Mouse (Mus musculus): ENCODE data around the gene Tbx6. TPM values are rescaled to one million over a fixed set of nuclear protein-coding genes. Genes with fewer than 3 reads are reported as not detected.
"Not testable (repeated sequence)": the region's sequence is repeated elsewhere in the genome, so short reads cannot be mapped to it uniquely, and the experiment has no call there.

The Tbx6 gene
- polyA plus RNA-seq, 1 experiment from 2014 or later: 0.50 TPM

DNA sequence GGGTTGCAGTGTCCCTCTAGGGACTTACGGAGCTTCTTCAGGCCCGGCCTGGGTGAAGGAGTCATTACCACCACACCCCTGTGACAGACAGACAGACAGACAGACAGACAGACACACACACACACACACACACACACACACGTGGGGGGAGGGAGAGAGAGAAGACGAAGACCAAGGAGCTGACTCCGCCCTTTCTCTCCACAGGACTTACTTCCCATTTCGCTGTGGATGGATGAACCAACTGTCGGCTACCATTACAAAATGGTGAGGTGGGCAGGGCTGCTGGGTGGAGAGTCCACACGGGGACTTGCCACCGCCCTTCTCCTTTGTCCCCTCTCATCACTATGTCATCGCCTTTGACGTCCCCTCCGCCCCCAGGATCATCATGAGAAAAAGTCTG is 10.5 kb upstream of the Tbx6 start:
- no peak for ATAC-seq (ENCODE audit: insufficient read depth)
- Histone ChIP-seq H3K9me3 (replicated peaks) (no peaks in the 10 kb centered on the region), H3K4me2 (no peak overlapping the region), H3K9ac (no peak overlapping the region), H3K4me3 (replicated peaks) (no peak overlapping the region), H3K36me3 (replicated peaks) (peaks cover 41% of the 10 kb centered on the region), H3K27ac (replicated peaks) (no peak overlapping the region), H3K27me3 (no peaks in the 10 kb centered on the region), H3K4me1 (replicated peaks) (peaks cover 38% of the 10 kb centered on the region)
- 57% methylated on average over 12 of the region's 12 CpGs for WGBS (ENCODE audit: insufficient replicate concordance)

DNA sequence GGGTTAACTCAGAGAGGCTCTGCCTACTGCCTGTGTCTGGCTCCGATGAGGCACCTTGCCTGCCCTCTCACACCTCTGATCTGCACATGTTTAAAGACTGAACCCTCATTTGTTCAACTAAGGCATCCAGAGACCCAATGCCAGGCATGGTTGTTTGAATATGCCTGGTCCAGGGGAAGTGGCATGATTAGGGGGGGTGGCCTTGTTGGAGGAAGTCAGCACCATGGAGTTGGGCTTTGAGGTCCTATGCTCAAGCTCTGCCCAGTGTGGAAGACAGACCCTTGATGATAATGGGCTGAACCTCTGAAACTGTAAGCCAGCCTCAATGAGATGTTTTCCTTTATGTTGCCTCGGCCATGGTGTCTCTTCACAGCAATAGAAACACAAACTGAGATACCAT is 7.9 kb upstream of the Tbx6 start:
- Histone ChIP-seq H3K9me3 (replicated peaks) (no peaks in the 10 kb centered on the region), H3K36me3 (replicated peaks) (peaks cover 23% of the 10 kb centered on the region), H3K27me3 (no peaks in the 10 kb centered on the region), H3K4me1 (replicated peaks) (peaks cover 53% of the 10 kb centered on the region), H3K4me2 (no peak overlapping the region), H3K27ac (replicated peaks) (no peak overlapping the region), H3K4me3 (replicated peaks) (no peak overlapping the region), H3K9ac (no peak overlapping the region)
- no peak for ATAC-seq (ENCODE audit: insufficient read depth)
- WGBS (ENCODE audit: insufficient replicate concordance): 60% methylated on average over 2 of the region's 2 CpGs

GRCm38 (mm10) chr7:126774463-126774862 is 6.8 kb upstream of the Tbx6 start:
- no peak overlapping the region for H3K4me3 ChIP-seq (replicated peaks)
- no peak for ATAC-seq (ENCODE audit: insufficient read depth)
- H3K27me3 ChIP-seq: no peaks in the 10 kb centered on the region
- H3K36me3 ChIP-seq (replicated peaks): peaks cover 22% of the 10 kb centered on the region
- 34% methylated on average over 2 of the region's 2 CpGs for WGBS (ENCODE audit: insufficient replicate concordance)
- no peak overlapping the region for H3K4me2 ChIP-seq
- no peaks in the 10 kb centered on the region for H3K9me3 ChIP-seq (replicated peaks)
- H3K27ac ChIP-seq (replicated peaks): 0 out of 2 replicates have a peak overlapping the region, but pooled peaks have one; percentile 39
- no peak overlapping the region for H3K9ac ChIP-seq
- H3K4me1 ChIP-seq (replicated peaks): peaks cover 62% of the 10 kb centered on the region

- WGBS (ENCODE audit: insufficient replicate concordance): 69% methylated on average over 10 of the region's 10 CpGs
- Histone ChIP-seq H3K4me1 (replicated peaks) (peaks cover 71% of the 10 kb centered on the region), H3K4me3 (replicated peaks) (no peak overlapping the region), H3K27ac (replicated peaks) (0 out of 2 replicates have a peak overlapping the region, but pooled peaks have one; percentile 39), H3K4me2 (peak overlapping the region; percentile 93), H3K36me3 (replicated peaks) (peaks cover 25% of the 10 kb centered on the region), H3K27me3 (no peaks in the 10 kb centered on the region), H3K9me3 (replicated peaks) (no peaks in the 10 kb centered on the region), H3K9ac (no peak overlapping the region)
- no peak for ATAC-seq (ENCODE audit: insufficient read depth)
These were observed 5.9 kb upstream of the Tbx6 start for GRCm38 (mm10) chr7:126775185-126775977.

DNA sequence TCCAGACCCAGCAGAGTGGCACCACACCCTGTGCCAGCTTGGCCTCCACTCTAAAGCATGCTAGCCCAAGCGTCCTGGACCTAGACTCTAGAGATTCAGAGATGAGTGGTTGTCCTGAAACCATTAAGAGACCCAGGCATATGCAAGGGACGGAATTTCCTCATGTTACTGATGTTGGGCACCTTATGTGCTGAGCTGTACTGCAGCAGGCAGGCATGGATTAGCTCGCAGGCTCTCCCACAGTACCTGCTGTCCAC is 5.4 kb upstream of the Tbx6 start:
- peak overlapping the region; percentile 87; the same call in 1 of the 2 replicates for H3K4me3 ChIP-seq (replicated peaks)
- H3K4me2 ChIP-seq: peak overlapping the region; percentile 93
- 69% methylated on average over 3 of the region's 3 CpGs for WGBS (ENCODE audit: insufficient replicate concordance)
- peaks cover 74% of the 10 kb centered on the region for H3K4me1 ChIP-seq (replicated peaks)
- no peaks in the 10 kb centered on the region for H3K27me3 ChIP-seq
- H3K9me3 ChIP-seq (replicated peaks): no peaks in the 10 kb centered on the region
- no peak overlapping the region for H3K9ac ChIP-seq
- ATAC-seq (ENCODE audit: insufficient read depth): no peak
- H3K36me3 ChIP-seq (replicated peaks): peaks cover 25% of the 10 kb centered on the region
- H3K27ac ChIP-seq (replicated peaks): peak overlapping the region; percentile 87

DNA sequence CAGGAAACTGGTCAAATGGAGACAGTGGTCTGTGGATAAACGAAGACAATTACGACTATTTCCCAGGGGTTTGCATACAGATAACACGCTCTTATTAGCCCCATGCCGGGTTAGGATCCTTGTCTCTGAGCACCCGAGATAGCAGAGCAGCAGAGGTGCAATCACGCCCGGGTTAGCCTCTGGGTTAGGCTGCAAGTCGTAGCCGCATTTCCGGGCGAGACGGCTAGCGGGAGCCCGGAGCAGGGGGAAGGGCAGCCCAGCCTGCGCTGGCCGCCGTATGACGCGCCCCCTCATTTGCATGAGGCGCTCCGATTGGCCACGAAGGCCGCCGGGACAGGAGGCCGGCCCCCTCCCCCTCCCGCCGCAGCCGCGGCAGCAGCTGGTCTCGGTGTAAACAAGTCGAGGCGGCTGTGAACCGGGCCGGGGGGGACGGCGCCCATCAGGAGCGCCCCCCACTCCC is 4.7 kb upstream of the Tbx6 start, which contains the start of gene Ypel3:
Ypel3 (plus strand) TSS at position 358 of the 460 bp plus-strand sequence.
- Histone ChIP-seq H3K36me3 (replicated peaks) (peaks cover 22% of the 10 kb centered on the region), H3K9me3 (replicated peaks) (no peaks in the 10 kb centered on the region), H3K4me1 (replicated peaks) (peaks cover 77% of the 10 kb centered on the region), H3K27me3 (no peaks in the 10 kb centered on the region), H3K4me2 (peak within 1 kb of the TSS; percentile 93), H3K9ac (peak within 1 kb of the TSS; percentile 100), H3K27ac (replicated peaks) (peak within 1 kb of the TSS; percentile 97), H3K4me3 (replicated peaks) (peak within 1 kb of the TSS; percentile 87)
- WGBS (ENCODE audit: insufficient replicate concordance): under 1% methylated on average over 36 of the region's 37 CpGs
- peak; percentile 91 for ATAC-seq (ENCODE audit: insufficient read depth)

- Histone ChIP-seq H3K4me2 (peak overlapping the region; percentile 93), H3K4me3 (replicated peaks) (peak overlapping the region; percentile 87), H3K9ac (peak overlapping the region; percentile 100), H3K27me3 (no peaks in the 10 kb centered on the region), H3K27ac (replicated peaks) (peak overlapping the region; percentile 97), H3K4me1 (replicated peaks) (peaks cover 85% of the 10 kb centered on the region), H3K9me3 (replicated peaks) (no peaks in the 10 kb centered on the region), H3K36me3 (replicated peaks) (peaks cover 22% of the 10 kb centered on the region)
- ATAC-seq (ENCODE audit: insufficient read depth): no peak
- 66% methylated on average over 10 of the region's 10 CpGs for whole genome bisulfite sequencing (ENCODE audit: insufficient replicate concordance)
These were observed 3.8 kb upstream of the Tbx6 start for GRCm38 (mm10) chr7:126777476-126777875.

- Histone ChIP-seq H3K4me2 (peak overlapping the region; percentile 93), H3K36me3 (replicated peaks) (peaks cover 26% of the 10 kb centered on the region), H3K4me1 (replicated peaks) (peaks cover 92% of the 10 kb centered on the region), H3K9ac (peak overlapping the region; percentile 100; the same call in 1 of the 2 replicates), H3K9me3 (replicated peaks) (no peaks in the 10 kb centered on the region), H3K27ac (replicated peaks) (0 out of 2 replicates have a peak overlapping the region, but pooled peaks have one; percentile 1), H3K27me3 (no peaks in the 10 kb centered on the region), H3K4me3 (replicated peaks) (peak overlapping the region; percentile 87)
- 97% methylated on average over 3 of the region's 3 CpGs for WGBS (ENCODE audit: insufficient replicate concordance)
- no peak for ATAC-seq (ENCODE audit: insufficient read depth)
These were observed 3.1 kb upstream of the Tbx6 start for GRCm38 (mm10) chr7:126778147-126778546.

GRCm38 (mm10) chr7:126779101-126779500 is 2.2 kb upstream of the Tbx6 start:
- H3K4me2 ChIP-seq; H3K9me3 ChIP-seq (replicated peaks); H3K27ac ChIP-seq (replicated peaks); H3K27me3 ChIP-seq; H3K4me3 ChIP-seq (replicated peaks); H3K9ac ChIP-seq; ATAC-seq (ENCODE audit: insufficient read depth): not testable (repeated sequence)
- H3K36me3 ChIP-seq (replicated peaks): peaks cover 30% of the 10 kb centered on the region
- 79% methylated on average over 7 of the region's 7 CpGs for WGBS (ENCODE audit: insufficient replicate concordance)
- H3K4me1 ChIP-seq (replicated peaks): peaks cover 84% of the 10 kb centered on the region

DNA sequence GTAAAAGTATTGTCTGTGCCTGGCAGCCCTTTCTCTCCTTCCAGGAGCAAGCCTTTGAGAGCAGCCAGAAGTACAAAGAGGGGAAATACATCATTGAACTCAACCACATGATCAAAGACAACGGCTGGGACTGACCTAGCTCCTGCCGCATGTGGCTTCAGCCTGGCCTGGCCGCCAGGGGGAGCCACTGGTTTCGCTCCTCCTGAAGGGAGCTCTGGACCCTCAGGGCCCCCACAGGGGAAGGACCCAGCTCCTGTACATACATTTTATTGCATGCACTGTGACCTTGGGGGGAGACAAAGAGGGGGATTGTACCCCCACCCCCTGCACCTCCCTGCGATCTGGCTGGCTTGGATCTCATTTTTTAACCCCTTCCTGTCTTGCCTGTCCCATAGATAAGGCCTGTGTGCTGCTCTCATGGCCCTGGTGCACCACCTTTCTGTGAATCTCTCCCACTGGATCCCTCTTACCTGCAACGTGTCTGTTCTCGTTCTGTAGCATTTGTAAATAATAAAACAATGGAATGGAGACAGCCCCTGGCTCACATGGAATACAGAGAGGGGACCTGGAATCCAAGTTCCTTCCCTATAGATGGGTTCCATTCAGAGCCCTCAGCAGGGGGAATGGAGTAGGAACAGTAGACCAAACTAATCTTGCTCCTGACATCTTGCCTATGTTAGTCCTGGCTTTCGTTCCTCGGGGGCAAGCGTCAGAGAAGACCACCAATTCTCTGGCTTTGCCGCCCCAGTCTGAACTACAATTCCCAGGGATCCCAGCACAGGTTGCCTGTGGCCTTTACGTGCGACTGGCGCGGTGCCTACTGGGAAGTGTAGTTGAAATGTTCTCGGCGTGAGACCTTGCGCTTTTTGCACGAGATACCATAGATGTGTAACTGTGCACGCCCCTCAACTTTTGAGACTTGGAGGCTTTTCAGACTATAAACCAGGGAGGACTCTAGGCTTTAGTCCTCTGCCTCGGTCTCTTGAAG is 1.0 kb upstream of the Tbx6 start:
- Histone ChIP-seq H3K9me3 (replicated peaks) (no peaks in the 10 kb centered on the region), H3K9ac (peak overlapping the region; percentile 50), H3K4me2 (peak overlapping the region; percentile 86), H3K4me1 (replicated peaks) (peaks cover 73% of the 10 kb centered on the region), H3K27ac (replicated peaks) (peak overlapping the region; percentile 48; the same call in 1 of the 2 replicates), H3K36me3 (replicated peaks) (peaks cover 42% of the 10 kb centered on the region), H3K4me3 (replicated peaks) (peak overlapping the region; percentile 55), H3K27me3 (no peaks in the 10 kb centered on the region)
- under 1% methylated on average over 21 of the region's 21 CpGs for WGBS (ENCODE audit: insufficient replicate concordance)
- peak; percentile 13; the same call in 1 of the 2 replicates for ATAC-seq (ENCODE audit: insufficient read depth)

Data from liver, embryonic 15.5 days (tissue).